Mouse (Mus musculus) liver, adult 2 months (tissue): ENCODE results near the gene Ccdc173. TPM values are rescaled to one million over a fixed set of nuclear protein-coding genes. Genes with fewer than 3 reads are reported as not detected.

Experiments
- DNase-seq: peaks from one replicate; pipeline ENCODE4 v3.0.0-alpha.2; 2011; ENCODE audit warnings: low read depth, low spot score; ENCODE audit errors: extremely low read depth
- H3K27ac ChIP-seq: fragments of 200-500 bp; replicated peaks from 2 replicates; pipeline ENCODE4 v1.5.1; 2012; ENCODE audit warnings: low read depth, mild to moderate bottlenecking, control low read depth, inconsistent platforms, low read length; ENCODE audit not compliant: insufficient read depth
- H3K27me3 ChIP-seq: fragments of 200-500 bp; 2 replicates; pipeline ENCODE4 v1.6.1; 2012; ENCODE audit warnings: mild to moderate bottlenecking, moderate library complexity, low read length, inconsistent platforms; ENCODE audit not compliant: control insufficient read depth, insufficient read depth
- H3K36me3 ChIP-seq: fragments of 200-500 bp; 2 replicates; pipeline ENCODE4 v1.6.1; 2012; ENCODE audit warnings: low read length, inconsistent platforms; ENCODE audit not compliant: control insufficient read depth, insufficient read depth
- H3K4me1 ChIP-seq: fragments of 200-500 bp; 2 replicates; pipeline ENCODE4 v1.6.1; 2011; ENCODE audit warnings: low read length; ENCODE audit not compliant: control insufficient read depth, insufficient read depth
- H3K4me3 ChIP-seq: fragments of 200-500 bp; 2 replicates; pipeline ENCODE4 v1.5.1; 2011; ENCODE audit warnings: low read depth, mild to moderate bottlenecking, control low read depth, low read length, moderate library complexity; ENCODE audit not compliant: insufficient read depth
- H3K79me2 ChIP-seq: fragments of 200-500 bp; 2 replicates; pipeline ENCODE4 v1.6.1; 2012; ENCODE audit warnings: inconsistent platforms, mild to moderate bottlenecking, low read length, moderate library complexity; ENCODE audit not compliant: control insufficient read depth, insufficient read depth
- H3K9ac ChIP-seq: fragments of 200-500 bp; 2 replicates; pipeline ENCODE4 v1.6.1; 2012; ENCODE audit warnings: low read depth, mild to moderate bottlenecking, control low read depth, inconsistent platforms, low read length
- CTCF ChIP-seq: fragments of 200-500 bp; IDR thresholded peaks from 2 replicates; pipeline ENCODE4 v1.5.1; 2011; ENCODE audit warnings: low read depth, low read length, control low read depth
- POLR2A ChIP-seq: fragments of 200-500 bp; IDR thresholded peaks from 2 replicates; pipeline ENCODE4 v1.6.1; 2011; ENCODE audit warnings: low read length, control low read depth; ENCODE audit not compliant: insufficient read depth; ENCODE audit errors: extremely low read depth
- WGBS: fragments of 180-500 bp; shearing (Covaris S2); methylation state at CpG from one replicate; pipeline ENCODE4 v1.1.7; 2018; 5-methylcytosine and 5-hydroxymethylcytosine counted together
- polyA plus RNA-seq: library from polyadenylated mRNA; depleted of rRNA; stranded (reverse); fragments of >200 nt; gene quantifications from 2 replicates; pipeline ENCODE4 v1.2.3, GENCODE M21; 2012
- total RNA-seq: library from RNA; depleted of rRNA; stranded (reverse); fragments of >200 nt; gene quantifications from 2 replicates; pipeline ENCODE4 v1.2.3, GENCODE M21; 2014

Ccdc173 gene
- total and polyA plus RNA-seq, 2 experiments, result 0.37 TPM; not detected in 1

- H3K9ac ChIP-seq, result peak overlapping the region; percentile 93
- no peaks in the 10 kb centered on the region for H3K36me3 ChIP-seq
- peaks cover 3% of the 10 kb centered on the region; the same call in 1 of the 2 replicates for H3K79me2 ChIP-seq
- H3K27ac ChIP-seq, result peak overlapping the region; percentile 93
- H3K4me1 ChIP-seq, result peaks cover 8% of the 10 kb centered on the region
- DNase-seq, result no peak
- H3K27me3 ChIP-seq, result no peaks in the 10 kb centered on the region
- peak overlapping the region; percentile 92 for H3K4me3 ChIP-seq
- under 1% methylated on average over 13 of the region's 13 CpGs for WGBS
- TF ChIP-seq CTCF (no peak), POLR2A (no peak; the same call in 1 of the 2 replicates)
Observed at GRCm38 (mm10) chr2:69723519-69723825, 65.9 kb downstream of the Ccdc173 start.

GRCm38 (mm10) chr2:69722650-69723518 is 66.5 kb downstream of the Ccdc173 start:
- no peak for TF ChIP-seq CTCF
- peak; percentile 46; the same call in 1 of the 2 replicates for TF ChIP-seq POLR2A
- Histone ChIP-seq H3K4me3 (peak overlapping the region; percentile 92), H3K27me3 (no peaks in the 10 kb centered on the region), H3K36me3 (no peaks in the 10 kb centered on the region), H3K27ac (peak overlapping the region; percentile 93), H3K4me1 (peaks cover 8% of the 10 kb centered on the region), H3K79me2 (peaks cover 3% of the 10 kb centered on the region; the same call in 1 of the 2 replicates), H3K9ac (peak overlapping the region; percentile 93)
- under 1% methylated on average over 91 of the region's 91 CpGs for WGBS
- DNase-seq, result peak; percentile 85

- H3K27me3 ChIP-seq, result no peaks in the 10 kb centered on the region
- peaks cover 8% of the 10 kb centered on the region for H3K4me1 ChIP-seq
- peak within 1 kb of the TSS; percentile 93 for H3K27ac ChIP-seq
- H3K4me3 ChIP-seq, result peak within 1 kb of the TSS; percentile 92
- peak within 1 kb of the TSS; percentile 93 for H3K9ac ChIP-seq
- 5% methylated on average over 12 of the region's 12 CpGs for WGBS
- H3K36me3 ChIP-seq, result no peaks in the 10 kb centered on the region
- peaks cover 3% of the 10 kb centered on the region; the same call in 1 of the 2 replicates for H3K79me2 ChIP-seq
- DNase-seq, result peak; percentile 9
- TF ChIP-seq CTCF (no peak), POLR2A (no peak)
Observed at GRCm38 (mm10) chr2:69722273-69722649, 67.1 kb downstream of the Ccdc173 start, which contains the start of gene Ppig. Gene Ppig (plus strand): TSS chr2:69722545.

GRCm38 (mm10) chr2:69719121-69719520 is 70.3 kb downstream of the Ccdc173 start:
- Histone ChIP-seq H3K4me3 (no peak overlapping the region), H3K27me3 (no peaks in the 10 kb centered on the region), H3K4me1 (peaks cover 4% of the 10 kb centered on the region), H3K27ac (no peak overlapping the region), H3K79me2 (no peaks in the 10 kb centered on the region), H3K36me3 (no peaks in the 10 kb centered on the region), H3K9ac (no peak overlapping the region)
- no peak for TF ChIP-seq POLR2A
- TF ChIP-seq CTCF, result no peak
- 81% methylated on average over 1 of the region's 1 CpGs for WGBS
- DNase-seq, result no peak

- Histone ChIP-seq H3K27ac (no peak overlapping the region), H3K4me1 (peaks cover 3% of the 10 kb centered on the region; the same call in 1 of the 2 replicates), H3K36me3 (no peaks in the 10 kb centered on the region), H3K27me3 (no peaks in the 10 kb centered on the region), H3K9ac (no peak overlapping the region), H3K4me3 (no peak overlapping the region), H3K79me2 (no peaks in the 10 kb centered on the region)
- DNase-seq, result no peak
- WGBS, result 69% methylated on average over 3 of the region's 3 CpGs
- TF ChIP-seq POLR2A, result no peak
- no peak for TF ChIP-seq CTCF
Observed at GRCm38 (mm10) chr2:69716483-69716882, 72.9 kb downstream of the Ccdc173 start.

- Histone ChIP-seq H3K27ac (no peak overlapping the region), H3K27me3 (no peaks in the 10 kb centered on the region), H3K9ac (no peak overlapping the region), H3K36me3 (peaks cover 9% of the 10 kb centered on the region), H3K4me1 (peaks cover 3% of the 10 kb centered on the region; the same call in 1 of the 2 replicates), H3K79me2 (no peaks in the 10 kb centered on the region), H3K4me3 (no peak overlapping the region)
- WGBS, result 79% methylated on average over 5 of the region's 5 CpGs
- TF ChIP-seq POLR2A (no peak), CTCF (no peak)
- no peak for DNase-seq
Observed at GRCm38 (mm10) chr2:69714126-69714525, 75.2 kb downstream of the Ccdc173 start.
